Mouse (Mus musculus) CD4-positive, CD25-positive, alpha-beta regulatory T cell, adult 2 months (primary cell): ENCODE measurements around the gene Cdk10.
"Not testable (repeated sequence)": the region's sequence is repeated elsewhere in the genome, so short reads cannot be mapped to it uniquely, and the experiment has no call there.

Experiments used
- DNase-seq: peaks from one replicate; pipeline ENCODE4 v3.0.0-alpha.2; 2012; ENCODE audit warnings: low read depth, low spot score

Cdk10 gene

GRCm38 (mm10) chr8:123233300-123233699 is 8.7 kb downstream of the Cdk10 start:
- no peak for DNase-seq

DNA sequence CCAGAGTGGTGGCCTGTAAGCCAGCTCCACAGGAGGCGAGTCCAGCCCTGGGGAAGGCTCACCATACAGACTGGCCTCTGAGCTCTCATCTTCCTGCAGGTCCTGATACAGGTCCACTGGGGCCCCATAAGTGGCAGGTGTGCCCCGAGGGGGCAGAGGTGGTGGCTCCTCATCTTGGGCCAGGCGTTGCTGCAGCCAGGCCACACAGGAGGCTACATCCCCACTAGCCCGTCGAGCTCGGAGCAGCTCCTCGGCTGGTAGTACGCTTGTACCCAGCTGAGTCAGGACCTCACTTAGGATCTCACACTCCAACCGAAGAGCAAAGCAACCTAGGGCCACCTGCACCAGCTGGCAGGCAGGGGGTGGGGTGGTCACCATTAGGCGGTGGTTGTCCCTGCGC is 9.1 kb downstream of the Cdk10 start:
- DNase-seq: no peak

DNA sequence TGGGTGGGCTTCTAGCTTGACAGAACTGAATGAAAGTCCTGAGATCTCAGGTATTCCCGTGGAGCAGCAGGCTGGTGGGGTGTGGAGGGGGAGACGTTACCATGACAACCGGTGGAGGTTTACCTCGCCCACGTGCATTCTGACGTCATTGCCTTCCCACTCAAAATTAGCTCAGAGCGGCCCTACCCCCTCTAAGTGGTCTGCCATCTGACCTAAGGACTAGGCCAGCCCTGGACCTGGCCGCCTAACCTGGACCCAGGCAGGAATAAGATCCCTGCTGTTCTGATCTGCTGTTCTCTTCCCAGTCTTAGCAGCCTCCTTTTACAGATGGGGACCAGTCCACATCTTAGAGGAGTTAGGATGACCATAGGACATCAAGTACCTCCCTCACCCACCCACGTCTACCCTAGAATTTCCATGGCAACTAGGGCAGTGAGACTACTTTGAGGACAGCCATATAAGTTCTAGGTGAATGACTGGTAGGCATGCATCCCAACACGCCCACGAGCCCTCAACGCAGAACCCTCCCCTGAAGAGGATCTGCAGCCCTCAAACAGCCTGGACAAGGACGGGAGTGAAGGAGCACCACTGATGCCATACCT is 10.4 kb downstream of the Cdk10 start:
- peak; percentile 60 for DNase-seq

- DNase-seq: peak; percentile 98
Measured at GRCm38 (mm10) chr8:123235520-123236497, 11.2 kb downstream of the Cdk10 start, which contains the start of gene Spata2l. Gene Spata2l, minus strand, starts transcription at chr8:123236233.

- DNase-seq: no peak
Measured at GRCm38 (mm10) chr8:123239398-123239797, 14.8 kb downstream of the Cdk10 start.

DNA sequence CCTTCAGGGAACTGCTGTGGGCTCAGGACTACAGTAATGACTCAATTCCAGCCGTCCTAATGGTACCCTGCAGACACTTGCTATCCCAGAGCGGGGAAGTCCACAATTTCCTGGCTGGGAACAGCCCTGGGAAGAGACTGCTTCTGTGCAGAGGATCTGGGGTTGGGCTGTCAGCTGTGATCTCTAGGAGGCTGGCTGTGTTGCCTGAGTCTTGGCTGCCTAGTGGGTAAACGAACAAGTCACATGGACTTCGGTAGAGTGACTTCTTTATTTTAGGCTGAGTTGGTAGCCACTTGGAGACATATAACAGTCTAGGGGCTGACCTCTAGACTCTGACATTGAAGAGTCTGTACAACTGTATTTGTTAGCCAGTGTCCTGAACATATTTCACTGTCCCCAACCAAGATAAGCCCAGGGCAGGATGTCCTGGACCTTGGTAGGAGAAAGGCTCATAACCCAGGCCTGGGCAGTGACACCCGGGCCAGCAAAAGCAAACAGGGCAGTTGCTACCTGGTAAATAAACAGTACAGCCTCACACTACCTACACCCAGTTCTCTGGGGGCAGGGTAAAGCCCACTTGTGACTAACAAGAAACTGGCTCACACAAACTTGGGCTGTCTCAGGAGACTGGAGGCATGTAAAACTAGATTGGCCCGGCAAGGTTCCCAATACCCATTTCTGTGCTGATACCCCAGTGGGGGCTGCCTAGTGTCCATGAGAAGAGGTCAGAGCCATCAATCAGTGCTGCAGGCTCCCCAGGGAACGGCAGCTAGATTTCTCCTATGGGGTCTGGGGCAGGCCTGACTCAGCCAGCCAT is 17.7 kb downstream of the Cdk10 start:
- no peak for DNase-seq

DNA sequence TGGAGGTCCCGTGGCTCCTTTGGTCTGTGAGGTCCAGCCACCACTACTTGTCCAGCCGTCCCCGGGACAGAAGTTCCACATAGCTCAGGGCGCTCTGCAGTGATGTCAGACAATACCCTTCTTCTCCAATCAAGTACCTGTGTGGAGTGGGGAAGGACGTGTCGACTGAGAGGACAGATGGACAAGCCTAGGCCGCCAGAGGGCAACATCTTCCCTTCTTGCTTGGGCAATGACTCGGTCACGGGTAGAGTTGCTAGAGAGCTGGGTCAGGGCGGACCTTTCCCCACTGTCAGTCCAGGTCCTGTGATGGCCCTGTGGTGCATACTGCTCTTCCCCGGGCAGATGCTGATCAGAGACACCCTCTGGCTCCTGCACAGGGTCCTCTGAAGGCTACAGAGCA is 18.4 kb downstream of the Cdk10 start:
- no peak for DNase-seq

DNA sequence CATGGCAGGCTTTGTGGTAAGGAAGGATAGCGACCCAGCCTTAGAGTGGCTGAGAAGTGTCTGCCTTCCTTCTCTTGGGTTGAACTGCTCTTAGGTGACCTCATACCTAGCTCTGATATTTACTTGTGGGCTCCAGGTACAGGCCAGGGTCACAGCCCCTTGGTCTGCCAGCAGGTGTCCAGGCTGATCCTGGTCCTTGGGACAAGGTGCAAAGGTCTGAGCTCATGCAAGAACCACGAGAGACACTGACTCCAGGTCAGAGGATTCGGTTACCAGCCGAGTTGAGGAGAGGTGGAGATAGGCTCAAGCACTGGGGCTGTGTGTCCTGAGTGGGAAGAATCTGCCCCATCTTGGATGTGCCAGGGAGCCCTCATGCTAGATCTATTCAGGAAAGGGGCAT is 19.7 kb downstream of the Cdk10 start:
- DNase-seq: no peak

GRCm38 (mm10) chr8:123245543-123245942 is 20.9 kb downstream of the Cdk10 start:
- no peak for DNase-seq

DNA sequence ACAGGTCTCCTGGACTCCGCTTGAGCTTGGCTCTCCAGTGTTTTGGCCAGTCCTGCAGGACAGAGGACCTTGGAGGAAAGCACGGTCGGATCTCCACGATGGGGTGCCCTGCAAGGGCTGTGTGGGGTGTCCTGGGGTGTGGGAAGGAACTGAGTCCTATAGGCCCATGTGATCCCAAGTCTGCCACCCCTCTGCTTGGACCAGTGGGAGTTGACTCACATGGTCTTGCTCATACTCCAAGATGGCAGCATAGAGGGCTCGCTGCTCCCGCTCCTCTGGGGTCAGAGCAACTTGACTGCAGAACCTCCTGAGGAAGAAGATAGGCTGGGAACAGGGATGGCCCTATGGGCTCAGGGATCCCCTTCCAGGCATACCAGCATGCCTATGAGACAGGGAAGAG is 23.1 kb downstream of the Cdk10 start:
- no peak for DNase-seq

DNA sequence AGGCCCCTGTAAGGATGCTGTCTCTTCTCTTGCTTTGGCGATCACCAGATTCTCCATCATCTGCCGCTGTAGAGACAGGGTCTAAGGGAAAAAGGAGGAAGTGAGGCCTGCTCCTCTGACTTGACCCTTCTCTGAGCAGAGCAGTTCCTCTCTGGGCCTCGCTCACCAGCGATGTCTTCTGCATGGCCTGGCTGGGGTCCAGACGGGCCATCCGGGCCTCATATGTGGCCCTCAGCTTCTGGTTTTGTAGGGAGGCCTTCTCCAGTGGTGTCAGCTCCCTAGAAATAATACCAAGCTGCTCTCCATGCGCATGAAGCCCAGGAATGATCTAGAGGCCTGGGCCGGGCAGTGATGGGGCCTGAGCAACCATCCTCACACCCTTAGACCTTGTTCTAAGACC is 24.0 kb downstream of the Cdk10 start:
- DNase-seq: no peak

DNA sequence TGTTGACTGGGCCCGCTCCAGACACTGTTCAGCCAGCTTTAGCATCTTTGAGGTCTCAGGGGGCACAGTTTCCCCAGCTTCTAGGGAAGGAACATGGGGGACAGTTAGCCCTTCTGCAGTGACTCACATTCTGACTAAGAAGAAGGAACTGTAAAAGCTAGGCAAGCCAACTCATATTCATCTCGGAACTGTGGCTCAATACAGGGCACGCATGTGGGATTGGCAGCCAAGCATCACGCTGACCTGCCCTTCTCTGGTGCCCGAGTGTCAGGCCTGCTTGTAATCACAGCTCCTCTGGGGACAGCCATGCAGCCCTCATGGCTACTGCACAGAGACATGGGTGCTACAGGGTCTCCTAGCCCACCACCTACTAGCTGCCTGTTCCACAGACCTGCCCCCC is 26.3 kb downstream of the Cdk10 start:
- DNase-seq: no peak

DNA sequence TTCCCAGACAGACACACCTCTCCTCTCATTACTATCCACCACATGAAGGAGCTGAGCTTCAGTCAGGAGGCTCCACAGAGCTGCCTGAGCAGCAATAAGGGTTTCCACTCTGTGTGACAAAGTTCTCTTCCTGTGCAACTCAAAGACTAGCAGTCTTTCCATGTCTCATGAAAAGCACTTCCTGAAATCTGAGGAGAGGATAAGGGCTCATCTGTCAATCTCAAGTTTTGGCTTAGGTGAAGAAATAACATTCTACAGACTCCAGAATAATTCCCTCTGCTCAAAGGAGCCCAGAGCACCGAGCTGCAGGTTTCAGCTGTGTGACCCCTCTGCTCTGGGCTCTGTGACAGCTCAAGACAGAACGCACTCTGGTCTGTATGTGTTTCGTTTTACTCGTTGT is 28.3 kb downstream of the Cdk10 start:
- DNase-seq: no peak

DNA sequence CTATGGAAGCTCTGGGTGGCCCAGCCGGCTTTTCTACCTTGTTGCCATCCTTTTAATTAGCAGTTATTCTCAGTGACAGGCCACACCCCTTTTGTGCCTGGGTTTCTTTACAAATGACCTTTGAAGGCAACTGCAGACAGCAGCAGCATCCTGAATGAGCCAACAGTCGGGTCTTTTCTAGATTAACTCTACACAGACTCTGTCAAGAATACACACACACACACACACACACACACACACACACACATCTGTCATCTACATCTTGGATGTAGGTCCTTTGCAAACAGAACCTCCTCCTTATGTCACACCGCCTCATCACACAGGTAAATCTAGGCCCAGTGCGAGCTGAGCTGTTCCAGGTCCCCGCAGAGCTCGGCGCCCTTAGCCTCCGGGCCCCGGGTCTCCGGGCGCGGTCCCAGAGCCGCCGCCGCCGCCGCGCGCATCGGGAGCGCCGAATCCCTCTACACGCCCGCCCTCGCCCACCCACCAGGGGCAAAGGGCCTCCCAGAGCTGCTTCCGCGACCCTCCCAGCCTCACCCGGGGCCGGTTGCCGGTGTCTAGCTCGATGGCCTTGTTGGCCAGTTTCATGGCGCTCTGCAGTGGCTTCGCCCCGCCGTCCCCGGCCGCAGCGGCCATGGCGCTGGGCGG is 28.9 kb downstream of the Cdk10 start:
- no peak for DNase-seq

DNA sequence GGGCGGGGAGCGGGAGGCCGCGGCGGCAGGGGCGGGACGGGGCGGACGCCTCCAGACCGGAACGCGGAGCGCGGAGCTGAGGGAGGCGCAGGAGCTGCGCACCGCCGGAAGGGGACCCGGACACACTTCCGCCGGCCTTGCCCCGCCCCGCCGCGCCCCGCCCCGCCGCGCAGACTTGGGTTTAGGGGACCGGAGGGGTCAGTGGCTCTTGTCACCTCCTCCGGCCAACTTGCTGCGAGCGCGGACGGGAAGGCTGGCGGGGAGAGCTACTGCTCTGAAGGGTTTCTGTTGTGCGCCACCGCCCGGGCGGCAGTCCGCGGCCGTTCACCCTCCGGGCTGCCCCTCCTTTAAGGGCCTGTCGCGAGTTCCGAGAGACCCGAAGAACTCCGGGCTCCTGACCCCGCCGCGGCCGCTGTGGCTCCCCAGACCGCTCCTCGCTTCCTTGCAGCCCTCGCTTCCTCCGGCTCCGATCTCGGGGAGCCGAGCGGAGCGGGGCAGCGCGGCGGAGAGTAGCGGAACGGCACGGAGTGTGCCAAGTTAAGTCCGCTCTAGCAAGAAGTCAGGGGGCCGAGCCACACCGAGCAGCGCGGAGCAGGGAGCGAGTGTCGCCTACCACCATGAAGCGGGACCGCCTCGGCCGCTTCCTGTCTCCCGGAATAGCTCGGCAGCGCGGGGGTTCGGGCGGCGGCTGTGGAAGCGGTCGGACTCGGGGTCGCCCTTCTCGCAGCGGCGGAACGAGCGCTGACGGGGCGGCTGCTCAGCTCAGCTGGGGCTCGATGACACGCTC is 29.6 kb downstream of the Cdk10 start, which contains the start of the genes Zfp276 and Vps9d1:
Gene Zfp276, plus strand, starts transcription at position 97 of the 787 bp plus-strand sequence.
Gene Vps9d1, minus strand, starts transcription at position 250 of the 787 bp plus-strand sequence.
- DNase-seq: peak; percentile 90

GRCm38 (mm10) chr8:123255170-123255569 is 30.5 kb downstream of the Cdk10 start:
- DNase-seq: no peak

- no peak for DNase-seq
Measured at GRCm38 (mm10) chr8:123257114-123257513, 32.5 kb downstream of the Cdk10 start.

- DNase-seq: not testable (repeated sequence)
Measured at GRCm38 (mm10) chr8:123257593-123257992, 33.0 kb downstream of the Cdk10 start.

GRCm38 (mm10) chr8:123267926-123268656 is 43.4 kb downstream of the Cdk10 start:
- DNase-seq: no peak

DNA sequence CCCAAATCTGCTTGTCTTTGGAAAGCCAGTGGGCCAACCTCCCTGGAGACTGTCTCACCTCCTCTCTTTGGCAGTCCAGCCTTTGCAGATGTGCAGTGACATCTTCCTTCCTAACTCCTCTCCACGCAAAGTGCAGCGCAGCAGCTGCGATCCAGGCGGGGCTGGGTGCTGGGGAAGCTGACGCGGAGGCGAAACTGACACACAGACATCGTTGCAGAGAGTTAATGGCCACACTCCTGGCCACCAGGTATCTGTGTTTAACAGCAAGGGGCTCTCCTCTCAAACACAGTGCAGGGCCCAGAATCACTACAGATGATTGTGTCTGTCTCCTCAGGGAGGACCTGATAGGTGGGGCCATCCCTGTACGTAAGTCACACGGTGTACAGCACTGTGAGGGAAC is 46.5 kb downstream of the Cdk10 start:
- no peak for DNase-seq
